Mouse (Mus musculus): ENCODE measurements at regions not wholly inside any gene's neighbourhood (a gene's known extent, or its start where the extent isn't known, plus 50 kb on each side); places are given as distances from the start of the nearest gene placed in this dataset.
A peak's percentile ranks its signal among the peaks of the same experiment; 100 is the strongest.

DNA sequence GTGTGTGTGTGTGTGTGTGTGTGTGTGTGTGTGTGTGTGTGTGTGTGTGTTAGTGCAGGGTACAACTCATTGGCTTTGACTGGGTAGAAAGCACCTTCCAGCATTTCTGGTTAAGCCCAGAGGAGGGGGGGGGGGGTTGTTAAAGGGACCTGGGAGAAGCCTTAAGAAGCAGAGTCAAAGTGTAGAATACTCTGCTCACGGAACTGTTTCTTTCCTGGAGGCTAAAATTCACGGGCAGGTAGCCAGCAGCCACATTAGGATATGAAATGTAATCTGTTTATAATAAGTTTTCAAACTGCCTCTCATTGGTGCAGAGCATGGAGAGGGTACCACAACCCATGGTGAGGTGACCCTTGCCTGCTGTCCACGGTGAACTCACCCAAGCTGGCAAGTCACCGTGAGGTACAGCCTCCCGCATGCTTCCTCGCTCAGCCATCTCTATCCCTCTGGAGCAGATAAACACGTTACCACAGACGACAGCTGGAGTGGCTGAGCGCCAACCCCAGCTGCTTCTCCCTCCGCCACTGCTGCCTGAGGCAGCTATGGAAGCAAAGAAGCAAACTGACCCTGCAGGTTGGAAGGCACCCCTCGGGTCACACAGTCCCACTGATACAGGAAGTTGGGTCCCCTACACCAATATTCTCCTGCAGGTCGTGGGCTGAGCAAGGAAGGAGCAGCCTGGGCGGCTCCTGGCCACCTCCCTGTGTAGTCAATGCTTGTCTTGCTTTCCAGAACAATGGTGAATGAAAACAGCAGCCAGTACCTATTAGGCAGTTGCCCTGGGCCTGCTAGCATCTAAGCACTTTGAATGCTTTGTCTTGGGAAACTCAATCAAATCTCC, 198.6 kb downstream of the Bcl2l11 start:
- Histone ChIP-seq H3K4me1 (ENCODE audit: control insufficient read depth, insufficient read depth) (peaks cover 34% of the 10 kb centered on the region), H3K27me3 (ENCODE audit: control insufficient read depth, insufficient read depth, low read length) (no peaks in the 10 kb centered on the region), H3K9ac (replicated peaks; ENCODE audit: low read depth, low read length) (no peak overlapping the region), H3K4me2 (ENCODE audit: low read depth, low read length) (peak overlapping the region; percentile 31), H3K36me3 (replicated peaks; ENCODE audit: control insufficient read depth, insufficient read depth, low read length) (no peaks in the 10 kb centered on the region), H3K4me3 (ENCODE audit: low read depth, low read length) (no peak overlapping the region), H3K9me3 (replicated peaks; ENCODE audit: control insufficient read depth, low read length) (no peaks in the 10 kb centered on the region), H3K27ac (ENCODE audit: low read depth) (peak overlapping the region; percentile 65)
- TF ChIP-seq EP300 (IDR thresholded peaks at IDR 0.05; ENCODE audit: low read depth) (no peak), CTCF (IDR thresholded peaks at IDR 0.05; ENCODE audit: low read depth) (no peak)
- WGBS, result 10% methylated on average over 13 of the region's 13 CpGs
- ATAC-seq (ENCODE audit: insufficient read depth, low read depth), result peak; percentile 46
- DNase-seq (ENCODE audit: low spot score), result peak; percentile 81

DNA sequence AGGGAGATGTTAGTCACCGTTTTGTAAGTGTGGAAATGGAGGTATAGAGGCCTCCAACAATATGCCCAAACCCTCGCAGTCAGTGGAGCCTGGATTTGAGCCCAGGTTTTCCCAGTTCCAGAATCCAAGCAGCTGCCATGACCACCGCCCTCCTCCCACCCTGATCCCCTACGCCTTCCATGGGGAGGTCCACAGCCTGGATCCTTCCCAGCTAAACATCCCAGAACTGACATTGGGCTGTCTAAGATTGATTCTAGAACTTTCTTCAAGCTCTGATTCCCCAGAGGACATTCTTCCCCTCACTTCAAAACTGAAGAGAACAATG, 199.2 kb downstream of the Bcl2l11 start:
- Histone ChIP-seq H3K9me3 (replicated peaks; ENCODE audit: control insufficient read depth, low read length) (no peaks in the 10 kb centered on the region), H3K4me3 (ENCODE audit: low read depth, low read length) (no peak overlapping the region), H3K9ac (replicated peaks; ENCODE audit: low read depth, low read length) (no peak overlapping the region), H3K36me3 (replicated peaks; ENCODE audit: control insufficient read depth, insufficient read depth, low read length) (no peaks in the 10 kb centered on the region), H3K27ac (ENCODE audit: low read depth) (peak overlapping the region; percentile 65; the same call in 1 of the 2 replicates), H3K4me1 (ENCODE audit: control insufficient read depth, insufficient read depth) (peaks cover 34% of the 10 kb centered on the region), H3K4me2 (ENCODE audit: low read depth, low read length) (no peak overlapping the region), H3K27me3 (ENCODE audit: control insufficient read depth, insufficient read depth, low read length) (no peaks in the 10 kb centered on the region)
- 71% methylated on average over 4 of the region's 4 CpGs for WGBS
- no peak for TF ChIP-seq EP300 (IDR thresholded peaks at IDR 0.05; ENCODE audit: low read depth)
- no peak for DNase-seq (ENCODE audit: low spot score)
- ATAC-seq (ENCODE audit: insufficient read depth, low read depth), result no peak

DNA sequence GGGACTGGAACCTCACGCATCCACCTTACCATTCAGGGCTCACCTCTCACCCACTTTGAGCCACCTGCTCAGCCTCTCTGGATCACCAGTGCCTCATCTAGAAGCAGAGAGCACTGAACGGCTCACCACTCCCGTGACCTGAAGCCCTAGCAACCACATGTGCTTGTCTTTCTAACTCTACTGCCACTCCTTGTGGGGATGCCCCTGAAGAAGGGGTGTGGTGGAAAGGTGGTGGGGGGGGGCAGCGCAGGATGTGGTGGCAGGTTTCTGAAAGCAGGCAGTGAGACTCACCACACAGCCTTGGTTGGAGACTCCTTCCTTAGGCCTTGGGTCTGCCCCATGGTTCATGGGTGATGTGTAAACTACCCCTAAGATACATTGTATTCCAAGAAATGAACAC, 199.6 kb downstream of the Bcl2l11 start:
- Histone ChIP-seq H3K9me3 (replicated peaks; ENCODE audit: control insufficient read depth, low read length) (no peaks in the 10 kb centered on the region), H3K4me1 (ENCODE audit: control insufficient read depth, insufficient read depth) (peaks cover 34% of the 10 kb centered on the region), H3K27me3 (ENCODE audit: control insufficient read depth, insufficient read depth, low read length) (no peaks in the 10 kb centered on the region), H3K9ac (replicated peaks; ENCODE audit: low read depth, low read length) (no peak overlapping the region), H3K4me3 (ENCODE audit: low read depth, low read length) (no peak overlapping the region), H3K36me3 (replicated peaks; ENCODE audit: control insufficient read depth, insufficient read depth, low read length) (no peaks in the 10 kb centered on the region), H3K27ac (ENCODE audit: low read depth) (no peak overlapping the region), H3K4me2 (ENCODE audit: low read depth, low read length) (no peak overlapping the region)
- TF ChIP-seq EP300 (IDR thresholded peaks at IDR 0.05; ENCODE audit: low read depth), result no peak
- no peak for TF ChIP-seq CTCF (IDR thresholded peaks at IDR 0.05; ENCODE audit: low read depth)
- no peak for ATAC-seq (ENCODE audit: insufficient read depth, low read depth)
- 82% methylated on average over 4 of the region's 4 CpGs for WGBS
- DNase-seq (ENCODE audit: low spot score), result no peak

DNA sequence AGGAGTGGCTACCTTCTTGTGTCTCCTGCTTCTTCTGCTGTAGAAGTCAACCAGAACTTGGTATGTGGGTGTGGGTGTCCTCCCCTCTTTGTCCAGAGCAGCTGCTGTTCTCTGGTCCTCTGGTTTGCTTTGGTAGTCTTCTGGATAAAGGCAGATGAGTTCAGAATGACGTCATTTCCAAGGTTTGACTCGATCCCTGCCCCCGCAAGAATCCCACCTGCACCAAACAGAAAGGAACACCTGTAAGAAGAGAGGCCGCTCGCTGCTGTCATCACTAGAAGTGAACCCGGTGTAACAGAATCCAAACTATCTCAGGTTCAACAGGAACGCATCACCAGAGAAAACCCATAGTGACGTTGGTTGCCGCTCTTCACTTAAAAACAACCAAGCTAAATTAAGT, 205.0 kb downstream of the Bcl2l11 start:
- Histone ChIP-seq H3K4me3 (ENCODE audit: low read depth, low read length) (no peak overlapping the region), H3K4me1 (ENCODE audit: control insufficient read depth, insufficient read depth) (peaks cover 12% of the 10 kb centered on the region; the same call in 1 of the 2 replicates), H3K27me3 (ENCODE audit: control insufficient read depth, insufficient read depth, low read length) (no peaks in the 10 kb centered on the region), H3K27ac (ENCODE audit: low read depth) (no peak overlapping the region), H3K9ac (replicated peaks; ENCODE audit: low read depth, low read length) (no peak overlapping the region), H3K36me3 (replicated peaks; ENCODE audit: control insufficient read depth, insufficient read depth, low read length) (no peaks in the 10 kb centered on the region), H3K4me2 (ENCODE audit: low read depth, low read length) (no peak overlapping the region), H3K9me3 (replicated peaks; ENCODE audit: control insufficient read depth, low read length) (no peaks in the 10 kb centered on the region)
- DNase-seq (ENCODE audit: low spot score) (no peak), ATAC-seq (ENCODE audit: insufficient read depth, low read depth) (no peak)
- TF ChIP-seq EP300 (IDR thresholded peaks at IDR 0.05; ENCODE audit: low read depth) (no peak), CTCF (IDR thresholded peaks at IDR 0.05; ENCODE audit: low read depth) (no peak)
- WGBS, result 89% methylated on average over 9 of the region's 9 CpGs

DNA sequence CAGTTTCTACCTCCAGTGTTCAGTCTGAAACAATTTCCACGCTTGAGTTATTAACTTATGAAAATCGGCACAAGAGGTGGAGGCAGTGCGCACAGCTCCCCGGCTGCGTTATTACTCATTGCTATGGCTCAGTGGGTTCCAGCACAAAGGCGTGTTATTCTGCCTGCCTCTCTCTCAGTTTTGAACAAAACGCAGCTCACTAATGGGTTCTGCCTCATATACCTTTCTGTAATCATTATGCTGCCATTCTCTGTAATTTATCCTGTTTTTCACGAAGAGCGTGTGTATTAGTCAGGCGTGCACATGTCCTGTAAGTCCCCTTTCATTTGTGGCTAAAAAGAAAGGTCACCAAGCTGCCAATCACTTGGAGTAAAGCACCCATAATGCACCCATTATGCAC, 205.4 kb downstream of the Bcl2l11 start:
- Histone ChIP-seq H3K36me3 (replicated peaks; ENCODE audit: control insufficient read depth, insufficient read depth, low read length) (no peaks in the 10 kb centered on the region), H3K4me2 (ENCODE audit: low read depth, low read length) (no peak overlapping the region), H3K4me1 (ENCODE audit: control insufficient read depth, insufficient read depth) (peaks cover 12% of the 10 kb centered on the region; the same call in 1 of the 2 replicates), H3K4me3 (ENCODE audit: low read depth, low read length) (no peak overlapping the region), H3K9ac (replicated peaks; ENCODE audit: low read depth, low read length) (no peak overlapping the region), H3K27me3 (ENCODE audit: control insufficient read depth, insufficient read depth, low read length) (no peaks in the 10 kb centered on the region), H3K27ac (ENCODE audit: low read depth) (no peak overlapping the region), H3K9me3 (replicated peaks; ENCODE audit: control insufficient read depth, low read length) (no peaks in the 10 kb centered on the region)
- DNase-seq (ENCODE audit: low spot score) (no peak), ATAC-seq (ENCODE audit: insufficient read depth, low read depth) (no peak)
- TF ChIP-seq EP300 (IDR thresholded peaks at IDR 0.05; ENCODE audit: low read depth) (no peak), CTCF (IDR thresholded peaks at IDR 0.05; ENCODE audit: low read depth) (no peak)
- WGBS, result 89% methylated on average over 10 of the region's 10 CpGs

DNA sequence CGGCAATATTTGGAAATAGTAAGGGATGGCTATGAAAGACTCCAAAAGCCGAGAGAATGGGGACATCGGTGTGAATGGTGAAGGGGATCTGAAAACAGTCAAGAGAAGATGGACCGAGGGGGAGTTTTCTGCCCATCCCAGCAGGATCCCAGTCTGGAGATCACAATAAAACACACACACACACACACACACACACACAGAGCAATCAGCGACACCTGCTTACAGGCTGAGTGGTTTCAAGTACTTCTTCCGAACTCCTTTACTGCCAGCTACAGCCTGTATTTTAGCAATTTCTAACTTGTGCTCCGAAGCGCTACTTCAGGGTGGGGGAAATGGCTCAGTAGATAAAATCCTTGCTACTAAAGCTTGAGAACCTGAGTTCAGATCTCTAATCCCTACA, 205.8 kb downstream of the Bcl2l11 start:
- H3K9me3 ChIP-seq (replicated peaks; ENCODE audit: control insufficient read depth, low read length), result no peaks in the 10 kb centered on the region
- no peak overlapping the region for H3K4me2 ChIP-seq (ENCODE audit: low read depth, low read length)
- H3K27ac ChIP-seq (ENCODE audit: low read depth), result no peak overlapping the region
- no peaks in the 10 kb centered on the region for H3K36me3 ChIP-seq (replicated peaks; ENCODE audit: control insufficient read depth, insufficient read depth, low read length)
- no peak overlapping the region for H3K9ac ChIP-seq (replicated peaks; ENCODE audit: low read depth, low read length)
- 67% methylated on average over 8 of the region's 8 CpGs for WGBS
- H3K4me1 ChIP-seq (ENCODE audit: control insufficient read depth, insufficient read depth), result peaks cover 12% of the 10 kb centered on the region; the same call in 1 of the 2 replicates
- no peak for ATAC-seq (ENCODE audit: insufficient read depth, low read depth)
- no peaks in the 10 kb centered on the region for H3K27me3 ChIP-seq (ENCODE audit: control insufficient read depth, insufficient read depth, low read length)
- no peak for DNase-seq (ENCODE audit: low spot score)
- no peak for TF ChIP-seq EP300 (IDR thresholded peaks at IDR 0.05; ENCODE audit: low read depth)
- TF ChIP-seq CTCF (IDR thresholded peaks at IDR 0.05; ENCODE audit: low read depth), result no peak
- H3K4me3 ChIP-seq (ENCODE audit: low read depth, low read length), result no peak overlapping the region
